Mouse (Mus musculus): ENCODE results near the gene Hecw2.

Hecw2 gene

DNA sequence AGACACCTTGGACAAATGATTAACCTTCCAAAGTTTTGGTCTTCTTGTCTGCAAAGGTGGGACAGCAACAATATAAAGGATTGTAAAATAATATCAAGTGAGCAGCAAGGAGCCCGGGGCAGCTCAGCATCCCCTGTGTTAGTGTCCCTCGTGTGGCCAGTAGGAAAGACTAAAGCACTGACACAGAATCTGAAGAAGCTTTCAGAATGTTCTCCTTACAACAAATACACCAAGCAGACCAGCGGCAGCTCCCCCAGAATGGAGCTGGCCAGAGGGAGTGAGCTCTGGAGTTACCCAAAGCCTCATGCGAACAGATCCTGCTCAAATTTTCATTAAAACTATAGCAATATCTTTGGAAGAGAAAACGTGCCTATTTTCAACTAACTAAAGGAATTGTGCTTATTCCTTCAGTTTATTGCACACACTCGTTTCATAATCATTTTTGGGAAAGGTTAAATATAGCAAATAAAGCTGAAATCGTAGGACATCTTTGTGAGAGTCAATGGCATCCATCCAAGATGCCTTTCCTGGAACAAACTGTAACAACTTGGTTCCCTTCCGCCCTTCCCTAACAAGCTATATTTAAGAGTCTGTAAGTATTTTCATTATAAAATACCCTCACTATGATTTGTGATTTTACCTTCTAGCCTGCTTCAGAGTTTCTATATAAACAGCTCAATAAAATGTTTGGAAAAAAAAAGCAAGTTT is 208.6 kb downstream of the Hecw2 start:
- DNase-seq (ENCODE audit: low read depth), result no peak

DNA sequence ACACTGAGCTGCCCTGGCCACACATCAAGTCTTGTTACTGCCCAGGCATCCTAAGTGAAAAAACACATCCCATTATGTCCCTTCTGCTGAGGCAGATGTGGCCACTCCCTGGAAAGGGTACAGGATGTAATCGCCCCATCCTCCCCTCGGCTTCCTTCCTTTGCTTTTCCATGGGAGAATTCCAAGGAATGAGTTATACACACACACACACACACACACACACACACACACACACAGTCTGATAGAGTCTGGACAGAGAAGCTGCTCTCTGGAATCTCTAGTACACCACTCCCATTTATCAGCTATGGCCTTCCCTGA is 216.5 kb downstream of the Hecw2 start:
- DNase-seq (ENCODE audit: low read depth), result no peak

DNA sequence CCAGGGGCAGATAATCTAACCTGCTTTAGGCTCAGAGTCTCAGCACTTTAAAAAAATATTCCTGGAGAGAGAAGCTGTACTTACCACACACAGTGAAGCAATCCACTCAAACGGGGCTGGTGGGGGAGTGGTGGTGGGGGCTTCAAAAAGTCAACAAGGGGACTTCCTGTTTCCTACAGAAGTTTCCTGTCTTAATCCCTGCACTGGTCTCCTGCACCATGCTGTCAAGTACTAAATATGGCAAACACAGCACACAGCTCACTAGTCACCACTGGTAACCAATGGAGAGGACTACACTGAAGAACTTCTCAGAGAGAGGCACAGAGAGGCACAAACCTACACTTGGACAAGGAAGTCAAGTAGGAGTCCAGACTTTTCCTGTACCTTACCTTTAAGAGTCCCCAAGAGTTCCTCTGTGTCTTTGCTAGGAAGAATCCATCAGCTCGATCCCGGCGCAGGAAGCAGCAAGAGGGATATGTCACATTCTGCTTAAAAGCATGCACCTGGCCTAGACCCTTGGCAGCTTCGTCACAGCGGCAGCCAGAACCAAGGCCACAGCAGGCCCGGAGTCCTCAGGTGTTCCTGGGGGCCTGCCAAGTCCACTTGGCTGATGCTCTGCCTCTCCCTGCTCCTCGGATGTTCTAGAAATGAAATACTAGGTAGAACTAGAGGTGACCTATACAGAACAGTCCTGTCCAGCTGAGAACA is 217.0 kb downstream of the Hecw2 start:
- DNase-seq (ENCODE audit: low read depth), result no peak

DNA sequence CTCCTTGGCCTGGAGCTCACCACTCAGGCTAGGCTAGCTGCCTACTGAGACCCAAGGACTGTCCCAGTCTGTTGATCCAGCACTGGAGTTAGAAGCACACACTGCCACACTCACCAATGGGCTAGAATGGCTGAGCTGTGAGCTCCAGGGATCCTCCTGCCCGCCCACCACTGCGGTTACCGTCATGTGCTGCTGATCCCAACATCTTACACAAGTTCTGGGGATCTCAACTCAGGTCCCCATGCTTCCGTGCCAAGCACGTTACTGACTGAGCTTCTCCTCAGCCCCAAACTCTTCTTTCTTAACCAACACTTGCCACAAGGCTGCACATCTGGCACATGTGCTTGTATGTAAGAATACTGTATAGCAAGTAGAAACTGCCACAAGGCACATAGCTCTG is 218.2 kb downstream of the Hecw2 start:
- no peak for DNase-seq (ENCODE audit: low read depth)

DNA sequence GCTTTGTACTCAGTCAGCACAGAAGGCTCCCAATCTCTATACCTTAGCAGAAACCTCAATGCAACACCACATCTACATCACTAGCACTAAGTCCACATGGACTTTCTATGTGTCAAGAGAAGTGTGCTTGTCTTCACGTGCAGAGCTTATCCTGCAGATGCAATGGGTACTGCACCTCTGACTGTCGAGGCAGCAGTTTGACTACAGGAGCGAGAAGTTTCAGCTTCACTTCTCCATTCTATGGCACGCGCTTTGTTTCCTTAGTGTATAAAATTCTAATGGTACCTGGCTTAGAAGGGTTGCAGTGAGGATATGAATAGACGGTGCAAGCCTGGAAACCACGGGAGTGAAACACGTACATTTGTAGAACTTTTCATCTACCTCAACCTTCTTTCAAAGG is 218.9 kb downstream of the Hecw2 start:
- DNase-seq (ENCODE audit: low read depth), result no peak

DNA sequence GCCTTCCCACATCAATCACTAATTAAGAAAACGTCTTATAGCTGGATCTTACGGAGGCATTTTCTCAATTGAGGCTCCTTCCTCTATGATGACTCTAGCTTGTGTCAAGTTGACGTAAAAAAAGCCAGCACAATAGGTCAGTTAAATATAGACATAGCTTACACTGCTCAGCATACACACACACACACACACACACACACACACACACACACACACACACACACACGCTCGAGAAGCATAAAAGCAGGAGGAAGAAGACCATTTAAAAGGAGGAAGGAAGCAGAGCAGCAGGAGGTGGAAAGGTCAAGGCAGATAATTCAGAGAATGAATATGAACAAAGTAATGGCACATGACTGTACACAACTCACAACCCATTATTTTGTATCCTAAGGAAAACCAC is 220.0 kb downstream of the Hecw2 start:
- no peak for DNase-seq (ENCODE audit: low read depth)

DNA sequence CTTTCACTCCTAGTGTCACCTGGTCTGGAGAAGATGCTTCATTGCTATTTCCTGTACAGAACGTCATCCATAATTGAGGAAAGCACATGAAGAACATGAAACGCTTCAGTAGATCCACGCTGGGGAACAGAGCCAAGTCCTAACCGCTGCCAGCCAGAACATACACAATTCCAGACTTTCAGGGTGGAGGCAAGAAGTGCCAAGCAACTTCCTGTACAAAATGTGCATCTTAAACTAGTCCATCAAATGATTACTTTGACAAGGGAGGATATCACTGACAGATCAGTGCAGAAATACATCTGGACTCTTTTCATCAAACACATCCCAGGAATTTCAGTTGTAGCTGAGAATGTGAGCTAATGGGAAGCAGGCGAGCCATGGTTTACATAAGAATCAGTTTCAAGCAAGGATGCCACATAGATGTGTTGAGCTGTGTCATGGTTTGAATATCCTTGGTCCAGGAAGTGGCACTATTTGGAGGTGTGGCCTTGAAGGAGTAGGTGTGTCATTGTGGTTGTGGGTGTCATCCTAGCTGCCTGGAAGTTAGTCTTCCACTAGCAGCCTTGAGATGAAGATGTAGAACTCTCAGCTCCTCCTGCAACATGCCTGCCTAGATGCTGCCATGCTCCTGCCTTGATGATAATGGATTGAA is 224.5 kb downstream of the Hecw2 start:
- DNase-seq (ENCODE audit: low read depth), result no peak

DNA sequence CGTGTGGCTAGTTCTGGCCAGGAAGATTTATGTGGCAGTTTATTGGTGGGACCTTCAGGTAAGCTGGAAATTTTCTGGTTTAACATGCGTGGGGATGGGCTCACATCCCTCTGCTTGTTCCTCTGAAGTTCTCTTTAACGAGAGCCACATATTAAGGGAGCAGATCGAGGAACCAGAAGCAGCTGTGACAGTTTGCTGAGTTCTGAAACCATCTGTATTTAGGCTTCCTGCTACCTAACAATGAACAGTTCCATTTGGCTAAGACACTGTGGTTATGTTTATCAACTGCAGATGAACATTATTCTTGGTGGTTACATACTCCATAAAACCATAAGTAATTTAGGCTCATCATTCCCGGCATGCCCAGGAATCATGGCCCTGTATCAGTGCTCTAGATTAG is 242.6 kb downstream of the Hecw2 start:
- DNase-seq (ENCODE audit: low read depth), result no peak

DNA sequence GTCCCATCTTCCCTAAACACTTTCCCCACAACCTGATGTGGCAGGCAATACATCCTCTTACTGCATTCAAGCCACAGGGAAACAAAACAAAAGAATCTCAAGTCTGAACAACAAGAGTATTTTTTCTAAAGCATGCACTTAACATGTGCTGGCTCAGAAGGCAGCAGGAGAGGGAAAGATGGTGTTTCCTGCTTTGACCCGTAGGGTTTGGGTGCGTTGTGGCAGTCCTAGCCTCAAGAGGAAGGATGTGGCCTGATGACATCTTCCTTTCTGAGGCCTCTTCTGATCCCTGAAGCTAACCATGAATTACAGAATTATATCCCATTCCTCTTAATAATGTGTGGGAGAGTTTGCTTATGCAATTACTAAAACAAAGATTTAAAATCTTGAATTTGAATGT is 249.2 kb downstream of the Hecw2 start:
- no peak for DNase-seq (ENCODE audit: low read depth)

DNA sequence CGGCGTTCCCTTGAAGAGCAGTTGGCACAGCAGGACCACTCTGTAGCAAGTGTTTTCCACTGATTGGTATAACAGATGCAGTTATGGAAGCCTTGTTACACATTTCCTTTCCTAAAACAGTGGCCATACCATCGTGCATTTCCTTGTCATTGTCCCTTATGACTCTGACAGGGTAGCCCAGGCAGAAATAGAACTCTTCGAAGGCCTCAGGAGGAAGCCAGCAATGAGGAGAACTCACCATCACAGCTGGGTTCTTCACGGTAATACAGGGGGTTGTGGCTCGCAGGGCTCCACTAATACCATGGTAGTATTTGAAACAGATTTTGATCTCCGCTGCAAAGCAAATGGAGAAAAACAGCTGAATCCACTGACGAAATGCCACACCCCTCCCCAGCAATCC is 252.5 kb downstream of the Hecw2 start:
- no peak for DNase-seq (ENCODE audit: low read depth)

DNA sequence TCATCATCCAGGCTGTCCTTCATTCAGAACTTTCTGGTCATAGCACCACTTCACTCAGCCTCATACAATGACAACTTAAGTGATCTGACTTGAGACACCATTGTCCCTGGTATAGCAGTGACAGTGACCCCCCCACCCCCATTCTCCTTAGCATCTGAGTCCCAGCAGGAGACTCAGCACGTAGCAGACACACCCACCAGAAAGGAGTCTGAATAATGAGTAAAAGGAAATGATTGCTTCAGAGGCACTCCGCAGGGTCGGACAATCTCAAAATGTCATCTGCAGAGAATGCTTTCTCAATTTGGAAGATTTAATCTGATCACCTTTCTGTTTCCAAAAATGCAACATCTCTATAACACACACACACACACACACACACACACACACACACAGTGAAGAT is 253.4 kb downstream of the Hecw2 start:
- DNase-seq (ENCODE audit: low read depth), result no peak

DNA sequence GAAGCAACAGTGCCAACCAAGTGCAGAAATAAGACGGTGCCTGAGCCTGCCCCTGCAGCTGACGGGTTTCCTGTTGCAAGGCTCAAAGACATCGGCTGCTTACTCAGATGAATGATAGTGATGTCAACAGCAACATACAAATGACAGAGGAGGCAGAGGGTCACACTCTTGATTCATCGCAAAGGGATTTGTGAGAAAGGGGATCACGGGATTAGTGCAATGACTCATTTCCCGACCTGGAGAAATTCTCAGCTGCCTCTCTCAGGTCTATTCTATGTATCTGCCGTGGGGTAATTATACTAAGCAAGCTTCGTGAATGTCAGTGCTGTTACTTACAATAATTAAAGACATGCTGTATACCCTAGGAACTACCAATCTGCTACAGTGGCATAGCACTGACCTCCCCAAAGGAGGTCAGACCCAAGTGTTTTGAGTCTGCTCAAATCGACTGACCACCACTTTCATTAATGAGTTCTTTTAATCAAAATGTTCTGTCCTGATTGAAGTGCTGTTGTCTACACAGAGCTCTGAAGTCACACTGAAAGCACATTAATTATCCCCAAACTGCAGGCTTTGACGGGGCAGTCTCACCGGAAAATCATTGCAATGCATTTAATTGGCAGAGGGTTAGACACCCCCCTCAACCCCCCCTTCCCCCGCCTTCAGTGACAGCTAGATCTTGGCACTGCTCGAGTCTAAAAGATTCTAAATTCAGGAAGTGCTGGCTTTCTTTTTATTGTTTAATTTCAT is 254.5 kb downstream of the Hecw2 start:
- no peak for DNase-seq (ENCODE audit: low read depth)

DNA sequence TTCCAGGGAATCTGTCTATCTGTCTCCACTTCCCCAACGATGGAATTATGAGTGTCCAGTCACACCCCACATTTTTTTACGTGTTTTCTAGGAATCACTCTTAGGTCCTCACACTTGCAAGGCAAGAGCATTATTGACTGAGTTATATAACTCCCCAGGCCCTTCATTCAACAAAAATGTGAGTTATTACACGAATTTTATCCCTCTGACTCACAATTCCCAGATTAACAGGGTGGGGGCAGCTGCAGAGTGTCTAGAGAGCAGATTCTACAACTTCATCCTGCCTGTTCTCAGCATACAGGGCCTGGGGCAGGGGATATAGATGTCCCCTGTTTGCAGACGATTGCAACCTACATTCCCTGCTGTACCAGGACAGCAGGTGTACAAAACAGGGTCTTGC is 255.7 kb downstream of the Hecw2 start:
- DNase-seq (ENCODE audit: low read depth), result no peak

DNA sequence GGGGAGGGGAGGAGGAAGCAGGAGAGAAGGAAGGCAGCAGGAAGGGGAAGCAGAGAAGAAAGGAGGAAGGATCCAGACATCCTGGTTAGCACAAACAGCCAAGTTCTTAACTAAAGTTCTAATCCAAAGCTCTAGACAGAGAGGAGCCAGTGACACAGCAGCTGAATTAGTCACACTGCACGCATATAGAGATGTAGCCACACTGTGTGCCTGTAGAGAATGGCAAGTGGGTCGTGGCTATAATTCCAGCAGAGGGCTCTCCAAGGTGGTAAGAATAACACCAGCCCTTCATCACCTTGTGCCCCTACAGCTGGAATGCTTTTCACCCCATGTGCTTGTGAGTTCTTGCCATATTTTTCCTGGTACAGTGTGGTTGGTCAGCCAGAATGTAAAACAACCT is 261.7 kb downstream of the Hecw2 start:
- DNase-seq (ENCODE audit: low read depth), result no peak

DNA sequence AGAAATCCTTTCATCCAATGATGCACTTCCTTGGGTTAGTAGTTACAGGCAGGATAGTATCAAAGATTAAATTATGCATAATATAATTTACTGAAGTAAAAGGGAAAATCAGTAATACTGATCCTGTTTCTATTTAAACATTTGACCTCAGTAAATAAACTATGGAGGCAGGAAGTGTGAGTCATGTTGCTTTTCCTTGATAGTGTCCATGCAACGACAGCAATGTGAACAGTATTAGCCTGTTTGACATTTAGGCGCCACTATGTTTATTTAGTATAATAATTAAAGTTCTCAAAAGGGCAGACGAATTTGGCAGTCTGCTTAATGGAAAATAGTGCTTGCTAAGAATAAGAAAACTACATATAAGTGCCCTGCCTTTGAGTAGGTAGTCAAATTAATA is 263.7 kb downstream of the Hecw2 start:
- DNase-seq (ENCODE audit: low read depth), result no peak

DNA sequence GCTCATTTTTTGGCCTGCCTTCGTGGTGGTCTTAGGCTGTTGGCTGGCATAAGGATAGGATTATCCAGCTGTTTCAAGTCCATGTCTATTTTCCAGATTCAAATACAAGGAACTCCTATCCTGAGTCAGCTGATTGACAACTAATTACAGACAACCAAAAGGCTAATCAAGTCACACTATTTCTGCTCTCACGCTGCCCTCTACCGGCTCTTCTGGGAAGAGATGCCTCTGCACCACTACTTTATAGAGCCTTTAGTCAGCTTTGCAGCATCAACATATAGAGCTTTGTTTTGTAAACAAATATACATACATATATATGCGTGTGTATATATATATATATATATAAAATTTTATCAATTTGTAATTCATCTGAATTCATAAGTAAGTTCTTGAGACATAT is 267.4 kb downstream of the Hecw2 start:
- peak; percentile 9 for DNase-seq (ENCODE audit: low read depth)

DNA sequence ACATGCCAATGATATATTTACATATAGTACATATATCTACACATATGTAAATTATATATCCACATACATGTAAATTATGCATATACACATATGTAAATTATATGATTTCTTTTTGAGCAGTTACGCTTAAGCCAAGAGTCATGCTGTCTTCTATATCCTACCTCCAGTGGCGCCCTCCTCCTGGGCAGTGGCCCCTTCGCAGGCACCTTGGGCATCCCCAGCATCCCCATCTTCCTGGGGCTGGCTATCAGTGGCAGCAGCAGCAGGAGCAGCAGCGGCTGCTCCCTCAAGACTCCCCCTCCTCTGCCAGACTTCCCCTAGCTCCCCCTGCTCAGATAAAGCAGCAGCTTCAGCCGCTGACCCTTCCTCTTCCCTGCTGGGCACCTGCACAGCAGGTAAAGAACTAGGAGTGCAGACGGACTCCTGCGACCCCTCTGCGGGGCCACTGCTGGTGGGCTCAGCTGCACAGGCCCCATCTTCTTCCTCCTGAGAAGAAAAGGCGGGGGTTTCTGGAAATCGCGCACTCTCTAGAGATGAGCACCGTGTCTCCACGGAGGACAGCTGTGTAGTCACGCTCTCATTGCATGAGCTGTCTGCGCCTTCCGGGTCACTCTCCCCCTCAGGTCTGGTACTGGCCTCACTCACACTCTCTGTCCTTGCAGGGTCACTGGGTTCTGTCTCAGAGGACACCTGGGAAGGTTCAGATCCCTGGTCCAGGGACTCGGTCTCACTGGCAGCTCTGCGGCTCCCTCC is 269.6 kb downstream of the Hecw2 start:
- DNase-seq (ENCODE audit: low read depth), result no peak

DNA sequence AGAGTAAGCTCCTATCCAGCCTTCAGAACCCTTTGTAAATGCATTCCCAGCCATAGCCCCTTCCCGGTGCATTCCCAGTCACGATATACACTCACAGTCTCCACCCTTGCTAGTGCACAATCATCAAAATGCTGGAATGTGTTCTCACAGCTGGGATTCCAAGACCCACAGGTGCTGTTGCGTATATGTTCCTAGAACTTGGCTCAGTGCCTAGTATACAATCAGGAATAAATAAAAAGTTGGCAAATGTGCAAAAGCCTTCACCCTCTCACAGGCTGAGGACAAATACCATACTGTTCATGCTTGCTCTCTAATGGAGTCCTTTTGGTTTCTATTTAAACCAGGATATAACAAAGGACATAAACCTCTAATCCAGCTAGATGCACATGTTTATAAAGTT is 283.1 kb downstream of the Hecw2 start:
- no peak for DNase-seq (ENCODE audit: low read depth)

DNA sequence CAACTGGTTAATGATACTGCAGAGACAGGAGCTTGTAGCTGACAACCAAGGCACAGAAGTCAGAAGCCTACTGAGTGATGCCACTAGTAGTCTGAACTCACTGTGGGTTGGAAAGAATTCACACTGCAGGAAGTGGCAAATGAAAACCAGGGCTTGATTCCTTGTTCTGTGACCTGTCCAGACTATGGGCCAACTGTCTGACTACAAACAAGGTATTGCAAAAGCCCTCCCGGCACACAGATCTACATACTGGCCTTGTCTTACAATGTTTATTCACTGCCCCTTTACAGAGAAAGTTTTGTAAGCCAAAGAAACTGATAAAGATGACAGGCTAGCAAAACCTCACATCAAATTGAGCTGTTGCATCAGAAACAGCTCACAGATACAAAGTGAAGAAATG is 284.7 kb downstream of the Hecw2 start:
- DNase-seq (ENCODE audit: low read depth), result no peak

DNA sequence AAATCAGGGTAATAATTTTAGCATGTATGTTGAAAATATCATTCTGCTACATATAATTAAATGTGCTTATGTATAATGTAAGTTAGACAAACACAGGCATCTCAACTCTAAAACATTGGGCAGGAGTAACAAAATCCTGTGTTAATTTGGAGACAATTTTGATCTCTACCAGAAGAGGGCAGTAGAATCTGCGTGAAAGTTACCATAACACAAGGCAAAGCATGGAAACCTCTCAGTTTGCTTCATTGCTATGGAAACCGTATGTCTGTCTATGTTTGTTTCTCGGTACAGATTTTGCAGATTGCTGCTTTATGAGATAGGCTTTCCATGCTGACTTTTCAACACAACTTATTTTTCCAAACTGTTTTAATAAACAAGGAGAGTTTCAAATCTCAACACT is 285.9 kb downstream of the Hecw2 start:
- DNase-seq (ENCODE audit: low read depth), result peak; percentile 11

DNA sequence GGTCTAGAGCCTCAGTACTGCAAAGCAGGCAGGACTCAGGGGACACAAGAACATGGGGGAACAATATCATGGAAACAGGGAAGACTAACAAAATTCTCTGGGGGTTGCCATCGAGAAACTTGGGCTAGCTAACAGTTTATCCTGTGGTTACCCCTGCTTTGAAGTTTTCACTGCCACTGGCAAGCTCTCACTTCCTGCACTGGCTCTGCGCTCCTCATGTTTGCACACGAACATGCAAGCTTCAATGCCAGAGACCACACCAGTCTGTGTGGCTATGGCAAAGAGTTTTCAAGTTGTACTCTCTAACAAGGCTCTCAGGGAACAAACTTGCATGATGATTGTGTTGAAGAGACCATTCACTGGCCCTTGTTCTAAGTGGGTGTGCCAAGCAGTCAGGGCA is 288.8 kb downstream of the Hecw2 start:
- DNase-seq (ENCODE audit: low read depth), result no peak

DNA sequence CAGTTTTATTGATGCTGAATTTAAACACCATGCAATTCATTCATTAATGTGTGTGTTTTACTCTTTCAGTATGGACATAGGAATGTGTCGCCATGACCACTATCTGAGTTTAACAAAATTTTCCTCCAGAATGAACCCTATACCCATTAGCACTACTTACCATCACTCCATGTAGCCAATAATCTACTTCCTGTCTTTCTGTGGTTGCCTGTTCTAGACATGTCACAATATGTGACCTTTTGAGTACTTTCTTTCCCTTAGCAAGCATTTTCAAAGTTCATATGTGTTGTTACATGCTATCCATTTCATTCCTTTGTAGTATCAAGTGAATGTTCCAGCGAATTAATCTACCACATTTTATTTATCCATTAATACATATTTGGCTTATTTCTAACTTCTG is 294.6 kb downstream of the Hecw2 start:
- no peak for DNase-seq (ENCODE audit: low read depth)

All from c-Kit-positive CD71-positive TER-119-negative erythroid progenitor cells, embryonic 14.5 days (primary cell).